Mouse (Mus musculus): Measurements from ENCODE around the gene Sox9. TPM values are rescaled to one million over a fixed set of nuclear protein-coding genes. Genes with fewer than 3 reads are reported as not detected.

The Sox9 gene
- polyA plus RNA-seq, 1 experiment from 2014 or later, result 209 TPM

GRCm38 (mm10) chr11:112782357-112783121, 515 bp downstream of the Sox9 start:
- peak overlapping the region; percentile 97 for H3K27ac ChIP-seq
- H3K27me3 ChIP-seq, result peaks cover 23% of the 10 kb centered on the region
- peak; percentile 22 for ATAC-seq (ENCODE audit: low FRiP score, low read depth)
- peaks cover 45% of the 10 kb centered on the region for H3K4me1 ChIP-seq
- peak overlapping the region; percentile 94 for H3K9ac ChIP-seq
- under 1% methylated on average over 75 of the region's 75 CpGs for WGBS
- H3K9me3 ChIP-seq, result no peaks in the 10 kb centered on the region
- H3K4me2 ChIP-seq (replicated peaks), result peak overlapping the region; percentile 90
- H3K4me3 ChIP-seq, result peak overlapping the region; percentile 70
- peaks cover 14% of the 10 kb centered on the region for H3K36me3 ChIP-seq

DNA sequence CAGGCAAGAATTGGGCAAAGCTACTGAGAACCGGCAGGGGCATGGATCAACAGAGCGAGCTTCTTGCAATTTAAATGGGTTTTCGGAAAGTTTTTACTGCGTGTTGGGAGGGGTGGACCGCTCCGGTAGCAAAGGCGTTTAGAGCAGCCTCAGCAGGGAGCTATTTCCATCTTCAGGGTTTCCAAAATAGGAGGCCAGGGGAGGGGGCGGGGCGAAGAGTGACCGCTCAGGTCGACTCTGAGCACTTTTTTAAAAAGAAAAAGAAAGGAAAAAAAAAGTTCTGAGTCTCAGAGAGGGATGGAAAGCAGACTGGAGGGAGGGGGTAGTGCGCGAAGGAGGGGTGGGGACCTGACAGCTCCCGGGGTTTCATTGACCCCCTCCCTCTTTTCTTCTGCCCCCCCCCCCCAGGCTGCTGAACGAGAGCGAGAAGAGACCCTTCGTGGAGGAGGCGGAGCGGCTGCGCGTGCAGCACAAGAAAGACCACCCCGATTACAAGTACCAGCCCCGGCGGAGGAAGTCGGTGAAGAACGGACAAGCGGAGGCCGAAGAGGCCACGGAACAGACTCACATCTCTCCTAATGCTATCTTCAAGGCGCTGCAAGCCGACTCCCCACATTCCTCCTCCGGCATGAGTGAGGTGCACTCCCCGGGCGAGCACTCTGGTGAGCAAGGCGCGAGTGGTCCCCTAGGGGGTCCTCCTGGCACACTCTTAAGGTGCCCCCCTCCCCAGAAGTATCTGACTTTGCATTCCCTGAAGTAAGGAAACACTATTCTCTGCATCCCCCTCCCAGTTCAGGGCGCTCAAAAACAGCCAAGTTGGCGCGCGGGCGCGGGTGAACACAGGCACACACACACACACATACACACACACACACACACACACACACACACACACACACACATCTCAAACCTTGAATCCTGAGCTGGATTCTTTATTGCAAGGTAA, 1.6 kb downstream of the Sox9 start:
- peak overlapping the region; percentile 94 for H3K9ac ChIP-seq
- no peaks in the 10 kb centered on the region for H3K9me3 ChIP-seq
- under 1% methylated on average over 36 of the region's 42 CpGs for WGBS
- peaks cover 12% of the 10 kb centered on the region; the same call in 1 of the 2 replicates for H3K27me3 ChIP-seq
- no peak for ATAC-seq (ENCODE audit: low FRiP score, low read depth)
- peak overlapping the region; percentile 97 for H3K27ac ChIP-seq
- H3K4me3 ChIP-seq, result peak overlapping the region; percentile 70
- H3K36me3 ChIP-seq, result peaks cover 14% of the 10 kb centered on the region
- peak overlapping the region; percentile 90 for H3K4me2 ChIP-seq (replicated peaks)
- H3K4me1 ChIP-seq, result peaks cover 45% of the 10 kb centered on the region

GRCm38 (mm10) chr11:112784347-112784902, 2.4 kb downstream of the Sox9 start:
- Histone ChIP-seq H3K27ac (peak overlapping the region; percentile 97), H3K9ac (peak overlapping the region; percentile 94), H3K27me3 (peaks cover 5% of the 10 kb centered on the region; the same call in 1 of the 2 replicates), H3K36me3 (peaks cover 14% of the 10 kb centered on the region), H3K9me3 (no peaks in the 10 kb centered on the region), H3K4me2 (replicated peaks) (peak overlapping the region; percentile 90), H3K4me1 (peaks cover 38% of the 10 kb centered on the region), H3K4me3 (peak overlapping the region; percentile 70)
- 3% methylated on average over 30 of the region's 30 CpGs for WGBS
- no peak for ATAC-seq (ENCODE audit: low FRiP score, low read depth)

DNA sequence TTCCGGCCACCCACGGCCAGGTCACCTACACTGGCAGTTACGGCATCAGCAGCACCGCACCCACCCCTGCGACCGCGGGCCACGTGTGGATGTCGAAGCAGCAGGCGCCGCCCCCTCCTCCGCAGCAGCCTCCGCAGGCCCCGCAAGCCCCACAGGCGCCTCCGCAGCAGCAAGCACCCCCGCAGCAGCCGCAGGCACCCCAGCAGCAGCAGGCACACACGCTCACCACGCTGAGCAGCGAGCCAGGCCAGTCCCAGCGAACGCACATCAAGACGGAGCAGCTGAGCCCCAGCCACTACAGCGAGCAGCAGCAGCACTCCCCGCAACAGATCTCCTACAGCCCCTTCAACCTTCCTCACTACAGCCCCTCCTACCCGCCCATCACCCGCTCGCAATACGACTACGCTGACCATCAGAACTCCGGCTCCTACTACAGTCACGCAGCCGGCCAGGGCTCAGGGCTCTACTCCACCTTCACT, 2.9 kb downstream of the Sox9 start:
- Histone ChIP-seq H3K27me3 (0 out of 2 replicates have a peak, but pooled peaks cover 5% of the 10 kb centered on the region), H3K4me1 (peaks cover 35% of the 10 kb centered on the region), H3K9ac (peak overlapping the region; percentile 94), H3K27ac (peak overlapping the region; percentile 97), H3K4me2 (replicated peaks) (peak overlapping the region; percentile 90), H3K36me3 (peaks cover 14% of the 10 kb centered on the region), H3K9me3 (no peaks in the 10 kb centered on the region), H3K4me3 (peak overlapping the region; percentile 70)
- WGBS, result 2% methylated on average over 34 of the region's 34 CpGs
- no peak for ATAC-seq (ENCODE audit: low FRiP score, low read depth)

GRCm38 (mm10) chr11:112785581-112785980, 3.6 kb downstream of the Sox9 start:
- WGBS, result 17% methylated on average over 8 of the region's 8 CpGs
- H3K27ac ChIP-seq, result no peak overlapping the region

DNA sequence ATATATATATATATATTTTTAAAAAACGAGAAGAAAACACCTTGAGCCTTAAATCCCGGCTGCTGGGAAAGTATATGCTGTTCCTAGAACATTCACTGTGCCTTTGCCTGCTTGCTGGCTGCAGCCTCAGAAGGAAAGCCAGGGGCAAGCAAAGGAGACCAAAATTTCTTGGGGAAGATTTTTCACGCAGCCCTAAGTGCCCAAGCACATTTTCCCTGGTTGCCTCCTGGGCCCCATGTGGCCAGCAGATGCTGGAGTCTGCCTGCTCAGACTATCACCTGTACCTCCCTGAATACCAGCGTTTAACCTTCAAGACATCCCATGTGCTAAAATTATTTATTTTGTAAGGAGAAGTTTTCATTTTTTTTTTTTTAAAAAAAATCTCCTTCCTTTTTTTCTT, 4.4 kb downstream of the Sox9 start:
- peak overlapping the region; percentile 64 for H3K4me2 ChIP-seq (replicated peaks)
- H3K4me1 ChIP-seq, result peaks cover 24% of the 10 kb centered on the region
- H3K27me3 ChIP-seq, result 0 out of 2 replicates have a peak, but pooled peaks cover 5% of the 10 kb centered on the region
- no peaks in the 10 kb centered on the region for H3K9me3 ChIP-seq
- H3K9ac ChIP-seq, result peak overlapping the region; percentile 68
- peaks cover 14% of the 10 kb centered on the region for H3K36me3 ChIP-seq
- peak overlapping the region; percentile 41 for H3K4me3 ChIP-seq
- H3K27ac ChIP-seq, result no peak overlapping the region
- WGBS, result 27% methylated on average over 4 of the region's 4 CpGs
- ATAC-seq (ENCODE audit: low FRiP score, low read depth), result no peak

More at GRCm38 (mm10) chr11:112785581-112785980, 3.6 kb downstream of the Sox9 start:
- Histone ChIP-seq H3K9me3 (no peaks in the 10 kb centered on the region), H3K4me1 (peaks cover 32% of the 10 kb centered on the region), H3K4me3 (peak overlapping the region; percentile 70), H3K27me3 (0 out of 2 replicates have a peak, but pooled peaks cover 5% of the 10 kb centered on the region), H3K4me2 (replicated peaks) (peak overlapping the region; percentile 90), H3K9ac (peak overlapping the region; percentile 94), H3K36me3 (peaks cover 14% of the 10 kb centered on the region)
- no peak for ATAC-seq (ENCODE audit: low FRiP score, low read depth)

DNA sequence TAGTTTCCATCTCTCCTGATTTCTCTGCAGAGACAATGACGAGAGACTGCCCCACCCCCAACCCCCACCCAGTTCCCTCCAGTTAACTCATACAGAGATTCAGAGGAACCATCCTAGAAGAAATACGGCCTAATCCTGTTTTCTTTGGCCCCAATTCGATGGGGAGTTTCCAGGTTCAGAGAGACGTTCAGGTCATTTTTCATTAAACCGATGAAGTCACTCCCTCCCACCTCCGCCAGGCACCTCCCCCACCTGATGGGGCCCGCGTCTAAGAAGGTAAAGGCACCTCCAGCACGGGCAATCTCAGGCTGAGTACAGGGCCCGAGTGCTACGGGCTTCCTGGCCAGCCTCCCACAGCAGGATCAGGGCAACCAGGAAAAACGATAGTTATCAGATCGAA, 6.3 kb downstream of the Sox9 start:
- no peak overlapping the region for H3K9ac ChIP-seq
- H3K9me3 ChIP-seq, result peaks cover 6% of the 10 kb centered on the region; the same call in 1 of the 2 replicates
- 0 out of 2 replicates have a peak, but pooled peaks cover 5% of the 10 kb centered on the region for H3K27me3 ChIP-seq
- H3K4me2 ChIP-seq (replicated peaks), result peak overlapping the region; percentile 39
- WGBS, result 9% methylated on average over 13 of the region's 13 CpGs
- H3K4me1 ChIP-seq, result peaks cover 24% of the 10 kb centered on the region
- H3K27ac ChIP-seq, result no peak overlapping the region; the same call in 1 of the 2 replicates
- no peak for ATAC-seq (ENCODE audit: low FRiP score, low read depth)
- no peak overlapping the region for H3K4me3 ChIP-seq
- H3K36me3 ChIP-seq, result peaks cover 14% of the 10 kb centered on the region

DNA sequence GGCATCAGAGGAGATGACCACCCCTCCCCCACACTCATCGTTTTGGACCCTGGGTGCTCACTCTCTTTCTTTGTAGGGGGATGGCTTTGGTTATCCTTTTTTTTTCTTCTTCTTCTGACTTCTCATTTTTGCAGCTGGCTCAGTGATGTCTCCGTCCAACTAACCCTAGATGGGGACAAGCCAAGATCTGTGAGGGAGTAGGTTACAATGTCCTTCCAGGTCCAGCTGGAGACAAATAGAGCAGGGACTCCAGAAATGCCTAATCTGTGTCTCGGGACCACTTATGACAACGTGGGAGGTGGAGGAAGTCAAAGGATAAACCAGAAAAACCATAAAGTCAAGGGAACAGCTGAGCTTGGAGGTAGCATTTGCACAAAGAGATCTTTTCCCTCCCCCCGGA, 14.4 kb downstream of the Sox9 start:
- H3K4me1 ChIP-seq, result peaks cover 10% of the 10 kb centered on the region
- no peaks in the 10 kb centered on the region; the same call in 1 of the 2 replicates for H3K27me3 ChIP-seq
- H3K4me2 ChIP-seq (replicated peaks), result no peak overlapping the region
- no peaks in the 10 kb centered on the region for H3K36me3 ChIP-seq
- WGBS, result 80% methylated on average over 5 of the region's 5 CpGs
- H3K9ac ChIP-seq, result no peak overlapping the region
- no peak overlapping the region for H3K4me3 ChIP-seq
- no peak overlapping the region for H3K27ac ChIP-seq
- no peak for ATAC-seq (ENCODE audit: low FRiP score, low read depth)
- peaks cover 8% of the 10 kb centered on the region; the same call in 1 of the 2 replicates for H3K9me3 ChIP-seq

GRCm38 (mm10) chr11:112798831-112799382, 16.9 kb downstream of the Sox9 start:
- peaks cover 10% of the 10 kb centered on the region for H3K4me1 ChIP-seq
- 45% methylated on average over 13 of the region's 13 CpGs for WGBS
- peak overlapping the region; percentile 41 for H3K4me2 ChIP-seq (replicated peaks)

GRCm38 (mm10) chr11:112801189-112801818, 19.3 kb downstream of the Sox9 start:
- 41% methylated on average over 4 of the region's 4 CpGs for WGBS
- ATAC-seq (ENCODE audit: low FRiP score, low read depth), result no peak
- no peaks in the 10 kb centered on the region for H3K36me3 ChIP-seq

More at GRCm38 (mm10) chr11:112798831-112799382, 16.9 kb downstream of the Sox9 start:
- H3K9me3 ChIP-seq, result no peaks in the 10 kb centered on the region
- H3K4me3 ChIP-seq, result no peak overlapping the region
- peaks cover 3% of the 10 kb centered on the region for H3K27me3 ChIP-seq
- H3K27ac ChIP-seq, result no peak overlapping the region
- H3K9ac ChIP-seq, result no peak overlapping the region; the same call in 1 of the 2 replicates
- no peak for ATAC-seq (ENCODE audit: low FRiP score, low read depth)
- no peaks in the 10 kb centered on the region for H3K36me3 ChIP-seq

More at GRCm38 (mm10) chr11:112801189-112801818, 19.3 kb downstream of the Sox9 start:
- no peak overlapping the region for H3K9ac ChIP-seq
- peaks cover 3% of the 10 kb centered on the region for H3K27me3 ChIP-seq
- H3K27ac ChIP-seq, result no peak overlapping the region
- peaks cover 10% of the 10 kb centered on the region for H3K4me1 ChIP-seq
- H3K4me3 ChIP-seq, result no peak overlapping the region
- no peaks in the 10 kb centered on the region for H3K9me3 ChIP-seq
- no peak overlapping the region for H3K4me2 ChIP-seq (replicated peaks)
